Mouse (Mus musculus) MEL (cell line): Measurements from ENCODE around the gene Gm20388. TPM values are rescaled to one million over a fixed set of nuclear protein-coding genes. Genes with fewer than 3 reads are reported as not detected.

ENCODE experiments used
- DNase-seq: peaks from one replicate; pipeline ENCODE4 v3.0.0; 2011; ENCODE audit warnings: low read depth, low spot score
- H3K27ac ChIP-seq: 2 replicates; pipeline ENCODE4 v1.5.1; 2012; ENCODE audit warnings: low read depth, mild to moderate bottlenecking, control low read depth, low read length, moderate library complexity; ENCODE audit not compliant: control insufficient read depth
- H3K27me3 ChIP-seq, 2 experiments: fragments of 150-350 bp in 1 of 2; sonication (generic) in 1 of 2; 2 replicates each; pipeline ENCODE4 v1.6.1; 2012; ENCODE audit warnings: low read length in 2 of 2, mild to moderate bottlenecking in 2 of 2, improper control_type of control experiment in 1 of 2, moderate library complexity in 1 of 2; ENCODE audit not compliant: insufficient read depth in 2 of 2, control insufficient read depth in 1 of 2
- H3K36me3 ChIP-seq, 2 experiments: 2 replicates each; pipeline ENCODE4 v1.6.1; 2012 to 2014; ENCODE audit warnings: low read length in 2 of 2, improper control_type of control experiment in 1 of 2, inconsistent platforms in 1 of 2, mild to moderate bottlenecking in 1 of 2; ENCODE audit not compliant: insufficient read depth in 2 of 2, control insufficient read depth in 1 of 2
- H3K4me1 ChIP-seq, 2 experiments: fragments of 150-350 bp in 1 of 2; sonication (generic) in 1 of 2; 2 replicates each; pipeline ENCODE4 v1.6.1; 2012; ENCODE audit warnings: low read length in 2 of 2, improper control_type of control experiment in 1 of 2, mild to moderate bottlenecking in 1 of 2; ENCODE audit not compliant: insufficient read depth in 2 of 2, control insufficient read depth in 1 of 2
- H3K4me3 ChIP-seq, 2 experiments: fragments of 150-350 bp in 1 of 2; sonication (generic) in 1 of 2; 2 replicates each; pipeline ENCODE4 v1.5.1; 2012; ENCODE audit warnings: low read depth in 2 of 2, low read length in 2 of 2, mild to moderate bottlenecking in 2 of 2, moderate library complexity in 2 of 2, control low read depth in 1 of 2, improper control_type of control experiment in 1 of 2; ENCODE audit not compliant: control insufficient read depth in 1 of 2, insufficient read depth in 1 of 2
- H3K79me2 ChIP-seq: 2 replicates; pipeline ENCODE4 v1.6.1; 2012; ENCODE audit warnings: mild to moderate bottlenecking, low read length, moderate library complexity; ENCODE audit not compliant: control insufficient read depth, poor library complexity, insufficient read depth
- H3K9ac ChIP-seq: 2 replicates; pipeline ENCODE4 v1.6.1; 2012; ENCODE audit warnings: low read depth, mild to moderate bottlenecking, control low read depth, low read length, moderate library complexity; ENCODE audit not compliant: control insufficient read depth, poor library complexity, severe bottlenecking
- H3K9me3 ChIP-seq: fragments of 150-350 bp; sonication (generic); replicated peaks from 2 replicates; pipeline ENCODE4 v1.6.1; 2012; ENCODE audit warnings: mild to moderate bottlenecking, low read length, improper control_type of control experiment, moderate library complexity; ENCODE audit not compliant: insufficient read depth
- BHLHE40 ChIP-seq: IDR thresholded peaks from 2 replicates; pipeline ENCODE4 v1.6.1; 2012; ENCODE audit warnings: low read depth, mild to moderate bottlenecking, inconsistent platforms, low read length, improper control_type of control experiment, borderline replicate concordance
- CHD1 ChIP-seq: IDR thresholded peaks from 2 replicates; pipeline ENCODE4 v1.6.1; 2012; ENCODE audit warnings: low read depth, mild to moderate bottlenecking, inconsistent platforms, low read length, improper control_type of control experiment
- CHD2 ChIP-seq: IDR thresholded peaks from 2 replicates; pipeline ENCODE4 v1.6.1; 2011; ENCODE audit warnings: low read length, improper control_type of control experiment
- ELF1 ChIP-seq: IDR thresholded peaks from 2 replicates; pipeline ENCODE4 v1.6.1; 2014; ENCODE audit warnings: low read depth, mild to moderate bottlenecking, inconsistent platforms, low read length, improper control_type of control experiment, moderate library complexity
- ETS1 ChIP-seq: IDR thresholded peaks from 2 replicates; pipeline ENCODE4 v1.6.1; 2012; ENCODE audit warnings: low read depth, mild to moderate bottlenecking, inconsistent platforms, low read length, improper control_type of control experiment, moderate library complexity
- MAFK ChIP-seq: IDR thresholded peaks from 2 replicates; pipeline ENCODE4 v1.6.1; 2011; ENCODE audit warnings: low read depth, mild to moderate bottlenecking, low read length, improper control_type of control experiment, borderline replicate concordance
- MAX ChIP-seq: IDR thresholded peaks from 2 replicates; pipeline ENCODE4 v1.6.1; 2011; ENCODE audit warnings: low read length, improper control_type of control experiment
- MXI1 ChIP-seq: IDR thresholded peaks from 2 replicates; pipeline ENCODE4 v1.6.1; 2011; ENCODE audit warnings: mild to moderate bottlenecking, low read depth, low read length, improper control_type of control experiment
- MYB ChIP-seq: IDR thresholded peaks from 2 replicates; pipeline ENCODE4 v1.6.1; 2011; ENCODE audit warnings: mild to moderate bottlenecking, low read depth, low read length, improper control_type of control experiment
- MYC ChIP-seq: IDR thresholded peaks from 2 replicates; pipeline ENCODE4 v1.6.1; 2011; ENCODE audit warnings: low read depth, mild to moderate bottlenecking, low read length, improper control_type of control experiment, moderate library complexity
- NRF1 ChIP-seq: IDR thresholded peaks from 2 replicates; pipeline ENCODE4 v1.6.1; 2014; ENCODE audit warnings: low read depth, mild to moderate bottlenecking, inconsistent platforms, low read length, improper control_type of control experiment, moderate library complexity; ENCODE audit not compliant: poor library complexity, insufficient read depth, severe bottlenecking
- POLR2AphosphoS5 ChIP-seq: IDR thresholded peaks from 2 replicates; pipeline ENCODE4 v1.6.1; 2012; ENCODE audit warnings: low read depth, borderline replicate concordance, mild to moderate bottlenecking, inconsistent platforms, low read length, moderate library complexity, mixed read lengths
- SIN3A ChIP-seq: IDR thresholded peaks from 2 replicates; pipeline ENCODE4 v1.6.1; 2012; ENCODE audit warnings: low read length, improper control_type of control experiment, inconsistent platforms
- SMC3 ChIP-seq: IDR thresholded peaks from 2 replicates; pipeline ENCODE4 v1.6.1; 2011; ENCODE audit warnings: low read depth, low read length, improper control_type of control experiment
- TCF12 ChIP-seq: IDR thresholded peaks from 2 replicates; pipeline ENCODE4 v1.6.1; 2014; ENCODE audit warnings: low read depth, mild to moderate bottlenecking, inconsistent platforms, low read length, improper control_type of control experiment, moderate library complexity
- USF1 ChIP-seq: IDR thresholded peaks from 2 replicates; pipeline ENCODE4 v1.6.1; 2014; ENCODE audit warnings: low read depth, mild to moderate bottlenecking, inconsistent platforms, low read length, improper control_type of control experiment, moderate library complexity
- USF2 ChIP-seq, 2 experiments: IDR thresholded peaks; 2 replicates each; pipeline ENCODE4 v1.6.1; 2011 to 2012; ENCODE audit warnings: improper control_type of control experiment in 2 of 2, low read length in 2 of 2, borderline replicate concordance in 1 of 2, inconsistent platforms in 1 of 2, low read depth in 1 of 2, mild to moderate bottlenecking in 1 of 2; ENCODE audit not compliant: insufficient read depth in 1 of 2
- ZC3H11A ChIP-seq: IDR thresholded peaks from 2 replicates; pipeline ENCODE4 v1.6.1; 2012; ENCODE audit warnings: low read depth, mild to moderate bottlenecking, inconsistent platforms, low read length, improper control_type of control experiment
- ZMIZ1 ChIP-seq: IDR thresholded peaks from 2 replicates; pipeline ENCODE4 v1.6.1; 2012; ENCODE audit warnings: low read depth, mild to moderate bottlenecking, inconsistent platforms, low read length, improper control_type of control experiment, moderate library complexity
- ZNF384 ChIP-seq: IDR thresholded peaks from 2 replicates; pipeline ENCODE4 v1.6.1; 2012; ENCODE audit warnings: low read depth, mild to moderate bottlenecking, inconsistent platforms, low read length, improper control_type of control experiment
- polyA plus RNA-seq, 2 experiments: library from polyadenylated mRNA; stranded (reverse) in 1 of 2; unstranded in 1 of 2; fragments of >175 nt in 1 of 2; fragments of >200 nt in 1 of 2; gene quantifications; 2 replicates each; pipeline versions ENCODE4 v1.2.1 to v1.2.4; 2012; ENCODE audit warnings: low replicate concordance in 2 of 2, low read depth in 1 of 2; ENCODE audit not compliant: insufficient read length in 2 of 2, insufficient read depth in 1 of 2, missing spikeins in 1 of 2
- total RNA-seq: library from RNA; depleted of rRNA; stranded (reverse); fragments of 300-350 nt; gene quantifications from 2 replicates; pipeline ENCODE4 v1.2.3, GENCODE M21; 2012

Gm20388 gene
- total and polyA plus RNA-seq, 3 experiments, result 11.1 to 17.8 TPM; not detected in 1

GRCm38 (mm10) chr8:120500701-120501261, 590.1 kb downstream of the Gm20388 start:
- no peak for DNase-seq
- no peak for TF ChIP-seq ETS1
- no peak for TF ChIP-seq ZC3H11A
- TF ChIP-seq ZNF384, result no peak
- no peak for TF ChIP-seq POLR2AphosphoS5
- TF ChIP-seq CHD1, result no peak
- no peak for TF ChIP-seq NRF1
- TF ChIP-seq ELF1, result no peak
- no peak for TF ChIP-seq TCF12
- no peak for TF ChIP-seq CHD2
- TF ChIP-seq BHLHE40, result no peak
- Histone ChIP-seq H3K4me1 (peaks cover 8 to 56% of the 10 kb centered on the region in 2 experiments), H3K9ac (peak overlapping the region; percentile 11), H3K27me3 (no peaks in the 10 kb centered on the region), H3K36me3 (peaks cover 0 to 48% of the 10 kb centered on the region in 2 experiments; a peak in 2 of 4 replicates), H3K4me3 (no peak overlapping the region), H3K79me2 (peaks cover 100% of the 10 kb centered on the region), H3K9me3 (no peaks in the 10 kb centered on the region), H3K27ac (no peak overlapping the region; the same call in 1 of the 2 replicates)

- Histone ChIP-seq H3K79me2 (peaks cover 100% of the 10 kb centered on the region), H3K36me3 (peaks cover 0 to 47% of the 10 kb centered on the region in 2 experiments; a peak in 2 of 4 replicates), H3K27me3 (no peaks in the 10 kb centered on the region), H3K27ac (peak overlapping the region; percentile 11), H3K4me1 (peaks cover 8 to 51% of the 10 kb centered on the region in 2 experiments), H3K9ac (peak overlapping the region; percentile 15; the same call in 1 of the 2 replicates), H3K9me3 (no peaks in the 10 kb centered on the region), H3K4me3 (no peak overlapping the region)
- TF ChIP-seq BHLHE40 (peak; percentile 36; the same call in 1 of the 2 replicates), MYB (no peak), ZMIZ1 (no peak), MXI1 (peak; percentile 81), SMC3 (0 out of 2 replicates have a peak, but pooled peaks have one; percentile 3), MAFK (no peak), USF2 (IDR thresholded peaks at IDR 0.05; ENCODE audit: borderline replicate concordance in 1 of 2, insufficient read depth in 1 of 2, low read depth in 1 of 2, low read length in 2 of 2) (peak in 1 of 2 experiments; percentile 54; a peak in 1 of 4 replicates), USF1 (peak; percentile 76), MYC (peak; percentile 47; the same call in 1 of the 2 replicates), SIN3A (peak; percentile 14; the same call in 1 of the 2 replicates), MAX (peak; percentile 77)
- DNase-seq, result peak; percentile 51
Observed at GRCm38 (mm10) chr8:120501426-120501825, 590.8 kb downstream of the Gm20388 start.
